Mouse (Mus musculus) bone marrow, adult 2 months (tissue): ENCODE data around the gene Olfr813. TPM values are rescaled to one million over a fixed set of nuclear protein-coding genes. Genes with fewer than 3 reads are reported as not detected.
"Not testable (repeated sequence)": the region's sequence is repeated elsewhere in the genome, so short reads cannot be mapped to it uniquely, and the experiment has no call there.

Experiments used
- H3K27ac ChIP-seq: fragments of 200-500 bp; 2 replicates; pipeline ENCODE4 v1.5.1; 2012; ENCODE audit warnings: low read depth, mild to moderate bottlenecking, control low read depth, inconsistent platforms, low read length; ENCODE audit not compliant: control insufficient read depth, poor library complexity, insufficient read depth
- H3K4me1 ChIP-seq: fragments of 200-500 bp; 2 replicates; pipeline ENCODE4 v1.6.1; 2011; ENCODE audit warnings: low read length; ENCODE audit not compliant: control insufficient read depth, insufficient read depth
- H3K4me3 ChIP-seq: fragments of 200-500 bp; replicated peaks from 2 replicates; pipeline ENCODE3; 2011; ENCODE audit warnings: mild to moderate bottlenecking, low read depth, low read length, control low read depth; ENCODE audit not compliant: control insufficient read depth
- CTCF ChIP-seq: fragments of 200-500 bp; IDR thresholded peaks from 2 replicates; pipeline ENCODE4 v1.5.1; 2011; ENCODE audit warnings: low read length, control low read depth; ENCODE audit not compliant: control insufficient read depth, insufficient read depth
- POLR2A ChIP-seq: fragments of 200-500 bp; IDR thresholded peaks from 2 replicates; pipeline ENCODE4 v1.6.1; 2011; ENCODE audit warnings: low read depth, mild to moderate bottlenecking, control low read depth, low read length, borderline replicate concordance; ENCODE audit not compliant: control insufficient read depth
- WGBS: fragments of 180-500 bp; shearing (Covaris S2); methylation state at CpG from one replicate; pipeline ENCODE4 v1.1.7; 2018; 5-methylcytosine and 5-hydroxymethylcytosine counted together
- polyA plus RNA-seq: library from polyadenylated mRNA; stranded (reverse); fragments of >200 nt; gene quantifications from 2 replicates; pipeline ENCODE4 v1.2.4, GENCODE M21; 2011; ENCODE audit warnings: low replicate concordance; ENCODE audit not compliant: missing spikeins, insufficient read depth, insufficient read length

Olfr813 gene
- polyA plus RNA-seq, result not detected in 2 replicates

DNA sequence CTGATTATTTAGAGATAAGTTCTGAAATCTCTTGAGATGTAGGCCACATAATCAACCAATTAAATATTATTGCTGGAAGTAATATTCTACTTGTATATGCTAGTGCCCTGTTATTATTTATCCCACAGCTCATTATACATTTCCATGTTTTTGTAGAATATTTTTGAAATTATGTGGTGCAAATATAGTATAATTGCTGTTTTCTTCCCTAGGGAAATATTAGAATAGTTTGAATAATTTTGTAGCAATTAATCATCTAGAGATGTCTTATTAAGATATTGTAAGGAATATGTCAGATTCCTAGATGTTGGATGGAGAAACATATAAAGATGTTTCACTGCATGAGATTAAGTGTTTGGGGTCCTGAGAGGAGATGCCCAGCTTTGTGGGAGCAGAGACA is at the start of gene Olfr813:
Gene Olfr813 (plus strand): TSS at position 301 of the 400 bp plus-strand sequence.
- TF ChIP-seq CTCF (no peak), POLR2A (no peak)
- Histone ChIP-seq H3K4me1 (no peaks in the 10 kb centered on the region), H3K27ac (no peak within 1 kb of the TSS), H3K4me3 (no peak within 1 kb of the TSS)

DNA sequence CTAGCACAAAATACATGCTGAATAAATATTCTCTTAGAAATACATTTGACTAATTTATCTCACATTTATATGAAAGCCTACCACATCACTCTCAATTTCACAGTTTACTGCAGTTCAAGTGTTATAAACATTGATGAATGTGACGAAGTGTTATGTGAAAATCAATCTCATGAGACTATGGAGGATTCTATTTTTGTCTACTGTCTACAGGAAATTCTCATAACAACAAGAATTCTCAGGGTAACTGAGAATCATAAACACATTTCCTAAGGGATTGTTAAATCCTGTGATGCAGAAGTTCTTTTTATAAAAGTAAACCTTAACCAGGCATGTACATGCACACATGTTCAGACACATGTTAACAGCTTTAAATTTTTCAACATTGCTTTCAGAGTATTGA is 9.2 kb upstream of the Olfr813 start, which contains the start of gene Olfr812:
Gene Olfr812 (minus strand): TSS at position 101 of the 400 bp plus-strand sequence.
- no peak within 1 kb of the TSS for H3K27ac ChIP-seq
- H3K4me1 ChIP-seq, result no peaks in the 10 kb centered on the region
- H3K4me3 ChIP-seq, result no peak within 1 kb of the TSS
- WGBS, result 41% methylated on average over 1 of the region's 1 CpGs
- TF ChIP-seq POLR2A (no peak), CTCF (no peak)

DNA sequence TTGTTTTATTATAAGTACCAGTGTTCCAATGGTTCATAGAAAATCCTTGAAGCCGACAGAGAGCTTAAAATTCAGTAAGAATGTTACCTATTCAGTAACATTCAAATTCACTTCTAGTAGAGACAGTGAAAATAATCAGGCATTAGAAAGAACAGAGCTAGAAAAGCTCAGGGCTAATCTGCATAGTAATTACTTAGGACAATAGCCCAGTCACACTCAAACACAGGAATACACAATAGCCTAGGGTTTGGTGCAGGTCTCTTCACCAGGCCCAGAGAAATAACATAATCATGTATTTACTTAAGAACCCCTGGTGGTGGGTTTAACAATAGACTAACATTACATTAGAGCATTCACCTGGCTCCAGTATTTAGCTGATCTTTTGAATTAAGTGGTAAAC is 7.8 kb upstream of the Olfr813 start:
- Histone ChIP-seq H3K4me1 (no peaks in the 10 kb centered on the region), H3K4me3 (no peak overlapping the region), H3K27ac (no peak overlapping the region)
- WGBS, result 76% methylated on average over 1 of the region's 1 CpGs
- TF ChIP-seq CTCF (no peak), POLR2A (no peak)

DNA sequence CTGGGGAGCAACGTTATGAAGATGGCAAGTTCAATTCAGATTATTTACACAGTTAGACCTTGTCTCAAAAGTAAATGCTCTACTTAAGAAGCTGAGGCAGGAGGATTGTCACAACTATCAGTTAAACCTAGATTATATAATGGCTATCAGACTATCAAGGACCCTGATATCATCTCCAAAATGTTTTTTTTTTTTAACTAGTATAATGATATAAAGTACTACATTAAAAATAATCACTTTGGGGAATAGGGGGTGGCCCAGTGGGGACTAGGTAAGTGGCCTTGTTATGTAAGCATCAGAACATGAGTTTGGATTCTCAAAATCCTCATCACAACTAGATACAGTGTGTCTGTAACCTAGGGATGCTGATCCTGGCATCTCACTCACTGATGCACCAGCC is 24.6 kb downstream of the Olfr813 start, which contains the start of gene Olfr814:
Gene Olfr814 (minus strand): TSS at position 101 of the 400 bp plus-strand sequence.
- 50% methylated on average over 1 of the region's 1 CpGs for WGBS
- not testable (repeated sequence) for H3K4me1 ChIP-seq, H3K4me3 ChIP-seq, H3K27ac ChIP-seq

DNA sequence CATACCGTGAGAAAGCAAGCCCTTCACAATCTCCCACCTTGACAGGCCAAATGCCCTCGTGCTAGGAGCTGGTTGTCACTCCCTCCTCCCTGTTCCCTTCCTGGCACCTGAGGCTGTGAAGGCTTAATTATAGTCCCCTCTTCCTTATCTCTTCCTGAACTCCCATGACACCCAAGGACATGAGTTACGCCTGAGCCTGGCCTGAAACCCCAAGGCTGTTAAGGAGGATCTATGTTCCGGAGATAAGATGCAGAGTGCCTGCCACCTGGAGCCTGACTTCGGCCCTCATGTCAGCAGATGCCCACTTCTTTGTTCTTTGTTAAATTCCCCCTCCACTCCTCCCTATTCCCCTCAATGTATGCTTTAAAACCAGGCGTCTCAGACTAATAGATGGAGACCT is 30.3 kb downstream of the Olfr813 start:
- H3K27ac ChIP-seq, H3K4me1 ChIP-seq, H3K4me3 ChIP-seq: not testable (repeated sequence)
- 63% methylated on average over 6 of the region's 6 CpGs for WGBS

DNA sequence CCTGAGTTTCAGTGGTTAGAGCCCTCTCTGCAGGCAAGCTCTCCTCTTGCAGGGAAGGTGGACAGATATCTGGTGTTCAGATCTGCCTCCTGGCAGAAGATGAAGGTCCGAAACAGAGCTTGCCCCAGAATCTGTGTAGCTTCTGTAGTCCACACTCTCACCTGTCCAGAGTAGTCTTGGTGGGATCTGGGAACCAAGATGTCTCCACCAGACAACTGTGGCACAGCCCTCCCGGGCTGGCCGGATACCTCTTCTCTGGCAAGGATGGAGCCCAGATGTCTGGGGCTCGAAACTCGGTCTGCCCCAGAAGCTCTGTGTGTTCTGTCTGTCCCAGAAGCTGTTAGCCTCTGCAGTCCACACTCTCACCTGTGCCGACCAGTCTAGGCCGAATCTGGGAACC is 30.8 kb downstream of the Olfr813 start:
- WGBS, result 79% methylated on average over 7 of the region's 7 CpGs
- H3K27ac ChIP-seq, result no peak overlapping the region
- H3K4me3 ChIP-seq, result no peak overlapping the region
- H3K4me1 ChIP-seq, result no peaks in the 10 kb centered on the region
- TF ChIP-seq POLR2A (no peak), CTCF (no peak)

DNA sequence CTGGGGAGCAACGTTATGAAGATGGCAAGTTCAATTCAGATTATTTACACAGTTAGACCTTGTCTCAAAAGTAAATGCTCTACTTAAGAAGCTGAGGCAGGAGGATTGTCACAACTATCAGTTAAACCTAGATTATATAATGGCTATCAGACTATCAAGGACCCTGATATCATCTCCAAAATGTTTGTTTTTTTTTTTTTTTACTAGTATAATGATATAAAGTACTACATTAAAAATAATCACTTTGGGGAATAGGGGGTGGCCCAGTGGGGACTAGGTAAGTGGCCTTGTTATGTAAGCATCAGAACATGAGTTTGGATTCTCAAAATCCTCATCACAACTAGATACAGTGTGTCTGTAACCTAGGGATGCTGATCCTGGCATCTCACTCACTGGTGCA is 50.6 kb downstream of the Olfr813 start, which contains the start of gene Olfr815:
Gene Olfr815 (minus strand): TSS at position 101 of the 400 bp plus-strand sequence.
- WGBS, result 71% methylated on average over 1 of the region's 1 CpGs
- not testable (repeated sequence) for H3K4me3 ChIP-seq, H3K4me1 ChIP-seq

More for the DNA sequence above, 50.6 kb downstream of the Olfr813 start, which contains the start of gene Olfr815:
- H3K27ac ChIP-seq, result not testable (repeated sequence)

Other genes starting within 250 kb of the Olfr813 start
- gene Olfr796, start 242.8 kb upstream of the Olfr813 start, polyA plus RNA-seq, result not detected in 2 replicates
- gene Olfr798, start 227.4 kb upstream of the Olfr813 start, polyA plus RNA-seq, result not detected in 2 replicates
- gene Olfr799, start 217.9 kb upstream of the Olfr813 start, polyA plus RNA-seq, result not detected in 2 replicates
- not detected in 2 replicates for gene Olfr800, start 197.7 kb upstream of the Olfr813 start, polyA plus RNA-seq
- gene Olfr801, start 181.5 kb upstream of the Olfr813 start, polyA plus RNA-seq, result not detected in 2 replicates
- gene Olfr802, start 167.2 kb upstream of the Olfr813 start, polyA plus RNA-seq, result not detected in 2 replicates
- not detected in 2 replicates for gene Olfr803, start 161.1 kb upstream of the Olfr813 start, polyA plus RNA-seq
- 0.35 TPM in 1 of 2 replicates, not detected in the other for gene Olfr804, start 152.2 kb upstream of the Olfr813 start, polyA plus RNA-seq
- gene Olfr805, start 126.0 kb upstream of the Olfr813 start, polyA plus RNA-seq, result 0.61 TPM in 1 of 2 replicates, not detected in the other
- not detected in 2 replicates for gene Olfr806, start 113.4 kb upstream of the Olfr813 start, polyA plus RNA-seq
- not detected in 2 replicates for gene Olfr807, start 97.6 kb upstream of the Olfr813 start, polyA plus RNA-seq
- gene Olfr808, start 89.9 kb upstream of the Olfr813 start, polyA plus RNA-seq, result not detected in 2 replicates
- not detected in 2 replicates for gene Olfr809, start 80.7 kb upstream of the Olfr813 start, polyA plus RNA-seq
- gene Olfr810, start 60.5 kb upstream of the Olfr813 start, polyA plus RNA-seq, result not detected in 2 replicates
- not detected in 2 replicates for gene Olfr811, start 51.0 kb upstream of the Olfr813 start, polyA plus RNA-seq
- gene Olfr812, start 9.3 kb upstream of the Olfr813 start, polyA plus RNA-seq, result not detected in 2 replicates
- gene Olfr814, start 24.5 kb downstream of the Olfr813 start, polyA plus RNA-seq, result not detected in 2 replicates
- gene Olfr815, start 50.5 kb downstream of the Olfr813 start, polyA plus RNA-seq, result not detected in 2 replicates
- not detected in 2 replicates for gene Olfr816, start 60.2 kb downstream of the Olfr813 start, polyA plus RNA-seq
- gene Olfr818, start 93.7 kb downstream of the Olfr813 start, polyA plus RNA-seq, result not detected in 2 replicates
- not detected in 2 replicates for gene Olfr819, start 111.9 kb downstream of the Olfr813 start, polyA plus RNA-seq
- not detected in 2 replicates for gene Olfr247, start 120.8 kb downstream of the Olfr813 start, polyA plus RNA-seq
- 0.27 TPM in 1 of 2 replicates, not detected in the other for gene Gm10310, start 129.7 kb downstream of the Olfr813 start, polyA plus RNA-seq
- not detected in 2 replicates for gene Olfr820, start 157.3 kb downstream of the Olfr813 start, polyA plus RNA-seq
- not detected in 2 replicates for gene Olfr821, start 175.0 kb downstream of the Olfr813 start, polyA plus RNA-seq
- gene Olfr822, start 215.8 kb downstream of the Olfr813 start, polyA plus RNA-seq, result not detected in 2 replicates